Mouse (Mus musculus) adrenal gland, postnatal 36 days (tissue): ENCODE measurements around the gene Lmf1. TPM values are rescaled to one million over a fixed set of nuclear protein-coding genes. Genes with fewer than 3 reads are reported as not detected.
A peak's percentile ranks its signal among the peaks of the same experiment; 100 is the strongest.

ENCODE experiments used
- DNase-seq, 2 experiments: peaks; one replicate each; pipeline ENCODE4 v3.0.0; 2021; ENCODE audit warnings: mixed read lengths in 1 of 2
- long read RNA-seq, 2 experiments: library from polyadenylated mRNA; stranded (forward); transcript quantifications; one replicate each; pipeline ENCODE4 v2.0.0; 2021; ENCODE audit warnings: borderline sequencing depth in 2 of 2
- total RNA-seq, 2 experiments: library from RNA; stranded (reverse); gene quantifications; 2 replicates each; pipeline ENCODE4 v1.2.3; 2021

The Lmf1 gene
- 10 to 100 TPM; 29.6 to 37.9 TPM for total RNA-seq
- long read RNA-seq, experiment 1, partial matches to known transcripts, result 9 of 74 reads
- long read RNA-seq, experiment 1, other reads (novel, unspliced or antisense), result 64 of 74 reads
- long read RNA-seq, experiment 2, partial matches to known transcripts, result 2 of 30 reads
- long read RNA-seq, experiment 2, other reads (novel, unspliced or antisense), result 28 of 30 reads

- DNase-seq, result peak; percentile 98 to 99
These were observed at the start of gene Lmf1 for GRCm38 (mm10) chr17:25578920-25579319. TSS of gene Lmf1 (plus strand) at chr17:25579085.

- DNase-seq, result no peak
These were observed 48.4 kb upstream of the Lmf1 start for GRCm38 (mm10) chr17:25530357-25531022.

- DNase-seq, result peak; percentile 64 to 75
These were observed 39.7 kb upstream of the Lmf1 start for GRCm38 (mm10) chr17:25538945-25539875.

GRCm38 (mm10) chr17:25540731-25541130, 38.2 kb upstream of the Lmf1 start:
- DNase-seq, result no peak

GRCm38 (mm10) chr17:25541768-25542167, 37.1 kb upstream of the Lmf1 start:
- DNase-seq, result peak in 1 of 2 experiments; percentile 19

DNA sequence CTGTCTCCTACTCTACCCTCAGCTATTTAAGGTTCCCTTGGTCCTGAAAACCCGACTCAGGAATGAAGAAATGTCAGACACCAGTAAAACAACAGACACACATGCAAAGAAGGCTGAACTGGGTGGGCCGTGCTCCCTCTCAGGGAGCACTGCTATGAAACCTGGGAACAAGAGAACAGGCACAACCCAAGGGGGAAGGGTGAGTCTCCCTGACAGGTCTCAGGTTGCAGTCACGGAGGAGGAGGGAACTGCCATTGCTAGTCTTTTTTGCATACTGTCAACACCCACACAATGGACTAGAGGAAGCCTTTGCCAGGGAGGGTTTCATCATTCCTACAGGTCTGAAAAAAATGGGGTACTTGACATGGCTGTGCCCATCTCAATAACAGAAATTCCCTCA, 31.9 kb upstream of the Lmf1 start:
- no peak for DNase-seq

DNA sequence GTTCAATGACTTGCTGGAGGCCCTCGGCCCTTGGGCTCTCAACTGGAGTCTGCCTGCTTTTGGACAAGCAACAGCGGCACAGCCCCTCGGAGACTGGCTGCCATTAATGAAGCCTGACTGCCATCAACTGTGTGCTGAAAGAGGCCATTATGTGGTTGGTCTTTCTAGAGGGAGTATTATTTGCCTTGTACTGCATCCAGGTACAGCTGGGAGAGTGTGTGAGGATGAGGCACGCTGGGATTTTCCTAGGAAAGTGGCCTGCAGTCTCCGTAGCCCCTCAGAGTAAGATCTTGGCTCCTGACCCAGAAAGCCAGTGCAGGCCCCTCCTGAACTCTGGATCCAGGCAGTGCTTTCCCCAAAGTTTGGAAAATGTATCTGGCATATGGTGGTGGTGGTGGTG, 28.9 kb upstream of the Lmf1 start:
- no peak for DNase-seq

GRCm38 (mm10) chr17:25551313-25551712, 27.6 kb upstream of the Lmf1 start:
- peak; percentile 34 to 57 for DNase-seq

DNA sequence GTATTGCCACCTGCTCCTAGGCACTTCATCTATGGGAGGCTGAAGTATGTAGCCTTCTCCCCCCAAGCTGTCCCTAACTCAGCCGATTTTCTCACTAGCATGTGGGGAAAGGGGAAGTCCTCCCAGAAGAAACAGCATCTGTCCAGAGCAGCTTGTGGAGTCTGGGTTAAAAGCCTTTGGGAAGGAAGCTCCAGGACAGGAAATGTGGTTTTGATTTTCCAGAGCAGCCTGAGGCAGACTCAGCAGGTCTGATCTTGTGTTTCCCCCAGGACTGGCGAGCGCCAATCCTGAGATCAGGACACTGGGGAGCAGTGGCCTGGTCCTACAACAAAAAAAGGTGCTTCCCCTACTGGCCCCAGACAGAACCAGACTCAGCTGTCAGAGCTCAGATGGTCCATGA, 23.7 kb upstream of the Lmf1 start:
- no peak for DNase-seq

GRCm38 (mm10) chr17:25555666-25556629, 22.9 kb upstream of the Lmf1 start:
- DNase-seq, result no peak

GRCm38 (mm10) chr17:25556630-25557354, 22.1 kb upstream of the Lmf1 start:
- no peak for DNase-seq

- DNase-seq, result no peak
These were observed 19.3 kb upstream of the Lmf1 start for GRCm38 (mm10) chr17:25559634-25560033.

DNA sequence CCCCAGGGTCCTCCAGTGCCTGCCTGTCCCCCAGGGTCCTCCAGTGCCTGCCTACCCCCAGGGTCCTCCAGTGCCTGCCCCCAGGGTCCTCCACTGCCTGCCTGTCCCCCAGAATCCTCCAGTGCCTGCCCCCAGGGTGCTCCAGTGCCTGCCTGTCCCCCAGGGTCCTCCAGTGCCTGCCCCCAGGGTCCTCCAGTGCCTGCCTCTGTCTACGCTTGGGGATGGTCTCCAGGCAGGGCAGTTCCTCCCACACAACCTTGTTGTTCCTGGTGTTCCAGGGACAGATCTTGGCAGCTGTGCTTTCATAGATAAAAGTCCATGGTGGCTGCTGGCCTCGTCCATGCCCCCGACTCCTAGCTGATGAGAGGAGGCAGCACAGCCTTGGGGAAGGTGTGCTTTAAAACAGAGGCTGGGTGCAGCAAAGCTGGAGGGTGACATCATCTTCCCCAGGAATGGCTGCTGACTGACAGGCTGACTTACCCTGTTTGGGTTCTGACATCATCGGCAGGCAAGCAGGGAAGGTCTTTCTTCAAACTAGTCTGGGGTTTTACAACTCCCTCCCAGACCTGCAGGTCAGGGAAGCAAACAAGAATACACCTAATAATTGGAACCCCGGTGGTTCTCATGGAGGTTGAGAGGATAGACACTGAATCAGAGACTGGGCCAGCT, 18.2 kb upstream of the Lmf1 start:
- DNase-seq, result no peak

DNA sequence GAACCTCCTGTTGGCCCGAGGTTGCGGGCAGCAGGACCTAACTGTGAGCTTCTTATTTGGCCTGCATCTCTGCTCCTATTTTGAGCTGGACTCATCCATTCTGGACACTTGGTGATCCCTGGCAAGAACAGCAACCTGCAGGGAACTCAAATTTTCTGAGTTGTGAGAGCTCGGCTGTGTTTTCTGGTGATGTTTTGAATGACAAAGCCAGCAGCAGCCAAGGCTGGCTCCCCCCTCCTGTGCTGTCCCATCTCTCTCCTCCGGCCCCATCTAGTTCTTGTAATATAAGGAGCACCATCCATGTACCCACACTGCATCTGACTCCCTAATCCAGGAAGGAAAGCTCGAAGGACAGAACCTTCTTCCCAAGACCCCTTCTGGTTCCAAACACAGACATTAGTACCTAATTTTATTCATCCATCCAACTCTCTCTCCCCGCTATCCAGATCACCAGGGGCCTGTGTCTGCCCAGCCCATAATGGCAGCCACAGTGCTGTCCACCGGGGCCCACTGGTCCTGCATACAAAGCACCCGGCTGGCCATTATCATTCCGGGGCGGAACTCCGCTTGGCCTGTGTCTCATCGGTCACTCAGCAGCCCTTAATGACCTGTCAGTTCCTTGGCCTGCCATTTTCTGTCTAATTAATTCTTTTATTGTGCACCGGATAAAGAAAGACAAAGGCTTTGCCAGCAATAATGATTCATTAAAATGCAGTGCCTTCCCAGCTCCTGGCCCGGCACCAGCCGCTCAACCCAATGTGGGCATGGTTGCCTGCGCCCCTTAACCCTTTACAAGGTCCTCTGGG, 17.5 kb upstream of the Lmf1 start:
- DNase-seq, result no peak

- DNase-seq, result no peak
These were observed 14.4 kb upstream of the Lmf1 start for GRCm38 (mm10) chr17:25564481-25564880.

GRCm38 (mm10) chr17:25565244-25565643, 13.6 kb upstream of the Lmf1 start:
- no peak for DNase-seq

DNA sequence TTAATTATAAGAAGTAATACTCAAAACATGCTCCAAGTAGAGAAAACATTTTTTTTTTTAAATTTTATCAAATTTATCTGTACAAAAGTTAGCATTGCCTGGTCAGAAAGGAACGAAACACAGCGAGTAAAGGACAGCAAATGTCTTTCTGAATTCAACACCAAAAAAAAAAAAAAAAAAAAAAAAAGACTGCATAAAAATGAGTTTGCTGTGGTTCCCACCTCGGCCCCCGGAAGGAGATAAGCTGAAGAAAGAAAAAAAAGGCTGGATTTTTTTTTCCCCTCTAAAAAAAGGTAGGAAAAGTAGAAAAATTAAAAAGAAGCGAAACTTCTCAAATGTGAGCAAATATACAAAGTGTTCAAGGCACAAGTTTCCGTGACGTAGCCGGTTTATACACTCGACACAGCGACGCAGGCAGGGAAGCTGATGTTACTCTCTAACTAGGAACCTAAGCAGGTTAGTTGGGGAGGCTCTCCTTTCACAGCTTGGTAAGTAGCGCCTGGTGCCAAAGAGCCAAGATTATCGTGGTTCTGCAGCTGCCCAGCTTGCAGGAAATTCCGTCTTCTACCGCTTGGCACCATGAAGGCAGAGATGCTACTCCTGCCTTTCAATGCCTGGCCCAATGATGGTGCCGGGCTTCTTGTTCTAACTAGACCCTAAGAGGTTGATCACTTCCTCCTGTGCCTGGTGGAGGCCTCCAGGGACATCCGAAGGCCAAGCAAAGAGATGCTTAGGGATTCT, 12.9 kb upstream of the Lmf1 start:
- DNase-seq, result no peak

DNA sequence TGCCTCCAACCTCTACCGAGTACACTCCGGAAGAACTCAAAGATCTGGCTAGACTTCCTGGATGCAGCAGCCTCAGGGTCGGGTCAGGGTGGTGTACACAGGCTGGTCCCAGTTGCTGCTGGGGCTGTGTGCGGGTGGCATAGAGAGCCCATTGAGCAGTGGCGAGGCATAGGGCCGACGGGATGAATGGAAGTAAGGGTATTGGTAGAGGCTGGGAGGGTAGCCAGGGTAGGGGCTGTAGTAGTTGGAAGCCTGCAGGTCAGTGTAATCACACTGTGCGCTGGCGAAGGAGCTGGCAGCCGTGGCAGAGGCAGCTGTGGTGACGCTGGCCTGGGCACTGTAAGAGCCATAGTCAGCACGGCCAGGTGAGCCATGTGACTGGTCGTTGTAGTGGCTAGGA, 11.6 kb upstream of the Lmf1 start:
- DNase-seq, result no peak

DNA sequence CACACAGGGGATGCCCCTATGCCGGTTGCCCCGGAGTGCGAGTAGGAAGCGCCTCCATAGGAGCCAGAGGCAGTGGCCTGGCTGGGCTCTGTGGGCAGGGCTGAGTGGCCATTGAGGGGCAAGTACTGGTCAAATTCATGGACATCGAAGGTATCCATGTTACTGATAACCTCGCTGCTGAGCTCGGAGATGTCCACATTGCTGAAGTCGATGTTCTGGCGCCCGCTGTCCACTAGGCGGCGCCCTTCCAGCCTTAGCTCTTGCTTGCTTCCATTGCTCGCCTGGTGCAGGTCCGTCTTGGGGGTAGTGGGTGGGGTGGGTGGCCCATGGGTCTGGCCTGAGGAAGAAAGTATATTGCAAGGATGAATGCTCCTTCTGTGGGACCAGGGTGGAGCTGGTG, 11.1 kb upstream of the Lmf1 start:
- DNase-seq, result peak; percentile 65 to 72
